Mouse (Mus musculus): ENCODE data around the gene Lbx2. TPM values are rescaled to one million over a fixed set of nuclear protein-coding genes. Genes with fewer than 3 reads are reported as not detected.

The Lbx2 gene
- polyA plus RNA-seq, 1 experiment from 2014 or later: 0.28 TPM

DNA sequence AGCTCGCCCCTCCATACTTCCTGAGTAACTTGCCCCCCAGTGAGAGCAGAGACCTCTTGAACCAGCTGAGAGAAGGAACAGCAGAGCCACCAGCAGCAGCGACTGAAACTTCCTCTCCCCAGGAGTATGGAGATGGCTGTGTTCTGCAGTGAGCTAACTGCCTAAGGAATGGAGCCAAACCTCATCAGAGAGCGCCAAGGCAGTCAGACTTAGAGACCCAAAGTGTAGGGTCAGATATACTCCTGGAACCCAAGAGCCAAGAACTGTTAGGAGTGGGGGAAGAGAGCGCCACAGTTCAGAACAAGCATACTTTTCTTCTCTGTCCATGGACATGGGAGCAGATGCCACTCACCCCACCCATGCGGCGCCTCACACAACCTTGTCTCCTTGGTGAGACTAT is 19.7 kb upstream of the Lbx2 start:
- Histone ChIP-seq H3K9me3 (ENCODE audit: control insufficient read depth, low read length) (no peaks in the 10 kb centered on the region), H3K4me1 (ENCODE audit: control insufficient read depth in 2 of 2, insufficient read depth in 2 of 2, low read length in 2 of 2) (peaks cover 0 to 16% of the 10 kb centered on the region in 2 experiments; a peak in 3 of 4 replicates), H3K4me3 (ENCODE audit: control insufficient read depth in 1 of 2, insufficient read depth in 1 of 2, low read depth in 1 of 2, low read length in 2 of 2) (no peak overlapping the region), H3K9ac (ENCODE audit: low read length) (no peak overlapping the region), H3K27me3 (ENCODE audit: control insufficient read depth, insufficient read depth, low read length) (peaks cover 100% of the 10 kb centered on the region), H3K27ac (replicated peaks in 1 of 2; ENCODE audit: control insufficient read depth in 1 of 2, insufficient read depth in 1 of 2, low read depth in 2 of 2, low read length in 2 of 2) (no peak overlapping the region), H3K36me3 (ENCODE audit: control insufficient read depth, insufficient read depth, low read length) (no peaks in the 10 kb centered on the region), H3K4me2 (ENCODE audit: low read length) (no peak overlapping the region)
- WGBS: 27% methylated on average over 6 of the region's 6 CpGs
- ATAC-seq (ENCODE audit: insufficient number of reproducible peaks, insufficient read depth, low FRiP score, low read depth): no peak

DNA sequence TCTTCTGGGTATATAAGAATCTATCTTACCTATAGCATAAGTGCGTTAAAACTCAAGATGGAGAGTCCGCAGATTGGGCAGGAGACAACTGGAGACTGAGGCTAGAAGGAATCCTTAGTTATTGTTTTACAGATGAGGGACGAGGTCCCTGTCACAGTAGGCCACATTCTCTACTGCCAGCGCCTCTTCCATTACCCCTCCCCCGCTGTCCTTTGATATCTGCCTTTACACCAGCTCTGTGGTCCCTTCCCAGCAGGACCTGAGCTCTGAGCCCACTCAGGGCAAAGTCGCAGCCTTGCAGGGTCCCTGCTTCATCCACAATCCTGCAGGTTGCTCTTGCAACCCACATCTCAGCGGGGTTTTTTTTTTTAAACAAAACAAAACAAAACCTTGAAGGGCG is 17.9 kb upstream of the Lbx2 start:
- no peak overlapping the region for H3K27ac ChIP-seq (replicated peaks in 1 of 2; ENCODE audit: control insufficient read depth in 1 of 2, insufficient read depth in 1 of 2, low read depth in 2 of 2, low read length in 2 of 2)
- H3K9me3 ChIP-seq (ENCODE audit: control insufficient read depth, low read length): no peaks in the 10 kb centered on the region
- H3K36me3 ChIP-seq (ENCODE audit: control insufficient read depth, insufficient read depth, low read length): no peaks in the 10 kb centered on the region
- 5% methylated on average over 8 of the region's 8 CpGs for WGBS
- H3K4me1 ChIP-seq (ENCODE audit: control insufficient read depth in 2 of 2, insufficient read depth in 2 of 2, low read length in 2 of 2): peaks cover 0 to 16% of the 10 kb centered on the region in 2 experiments; a peak in 3 of 4 replicates
- H3K27me3 ChIP-seq (ENCODE audit: control insufficient read depth, insufficient read depth, low read length): peaks cover 99% of the 10 kb centered on the region
- peak overlapping the region in 1 of 2 experiments; percentile 25; a peak in 1 of 4 replicates for H3K4me3 ChIP-seq (ENCODE audit: control insufficient read depth in 1 of 2, insufficient read depth in 1 of 2, low read depth in 1 of 2, low read length in 2 of 2)
- H3K9ac ChIP-seq (ENCODE audit: low read length): no peak overlapping the region
- no peak for ATAC-seq (ENCODE audit: insufficient number of reproducible peaks, insufficient read depth, low FRiP score, low read depth)
- H3K4me2 ChIP-seq (ENCODE audit: low read length): peak overlapping the region; percentile 55

DNA sequence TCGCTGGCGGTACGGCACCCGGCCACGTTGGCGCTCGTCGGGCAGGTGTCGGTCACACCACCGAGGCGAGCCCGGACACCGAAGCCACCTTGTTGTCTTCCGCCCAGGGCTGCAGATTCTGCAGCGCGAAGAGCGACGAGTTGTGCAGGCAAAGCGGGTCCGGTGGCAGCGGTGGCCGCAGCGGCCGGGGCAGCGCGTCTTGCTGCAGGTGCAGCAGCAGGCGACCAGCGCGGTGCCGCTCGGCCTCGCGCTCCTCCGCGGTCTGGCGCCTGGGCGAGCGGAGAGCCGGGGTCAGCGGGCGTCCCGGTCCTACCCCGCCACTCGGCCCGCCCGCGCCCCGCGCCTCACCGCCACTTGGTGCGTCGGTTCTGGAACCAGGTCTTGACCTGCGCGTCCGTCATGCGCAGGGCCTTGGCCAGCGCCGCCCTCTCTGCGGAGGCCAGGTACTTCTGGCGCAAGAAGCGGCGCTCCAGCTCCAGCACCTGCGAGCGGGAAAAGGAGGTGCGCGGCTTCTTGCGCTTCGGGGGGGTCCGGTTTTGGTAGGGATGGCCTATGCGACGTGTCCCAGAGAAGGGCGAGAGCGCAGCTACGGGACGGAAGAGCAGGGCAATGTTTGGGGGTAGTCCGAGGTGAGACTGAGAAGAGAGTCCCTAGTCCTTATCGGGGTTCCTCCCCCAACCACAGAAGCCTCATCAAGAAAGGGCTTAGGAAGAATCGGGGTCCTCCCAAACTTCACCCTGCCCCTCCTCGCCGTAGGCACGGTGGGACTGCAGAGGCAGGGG is 17.3 kb upstream of the Lbx2 start:
- H3K4me1 ChIP-seq (ENCODE audit: control insufficient read depth in 2 of 2, insufficient read depth in 2 of 2, low read length in 2 of 2): peaks cover 0 to 16% of the 10 kb centered on the region in 2 experiments; a peak in 3 of 4 replicates
- WGBS: under 1% methylated on average over 79 of the region's 81 CpGs
- no peaks in the 10 kb centered on the region for H3K36me3 ChIP-seq (ENCODE audit: control insufficient read depth, insufficient read depth, low read length)
- no peak overlapping the region for H3K27ac ChIP-seq (replicated peaks in 1 of 2; ENCODE audit: control insufficient read depth in 1 of 2, insufficient read depth in 1 of 2, low read depth in 2 of 2, low read length in 2 of 2)
- H3K9ac ChIP-seq (ENCODE audit: low read length): 0 out of 2 replicates have a peak overlapping the region, but pooled peaks have one; percentile 3
- no peaks in the 10 kb centered on the region for H3K9me3 ChIP-seq (ENCODE audit: control insufficient read depth, low read length)
- H3K4me3 ChIP-seq (ENCODE audit: control insufficient read depth in 1 of 2, insufficient read depth in 1 of 2, low read depth in 1 of 2, low read length in 2 of 2): peak overlapping the region; percentile 19 to 25
- peaks cover 98% of the 10 kb centered on the region for H3K27me3 ChIP-seq (ENCODE audit: control insufficient read depth, insufficient read depth, low read length)
- ATAC-seq (ENCODE audit: insufficient number of reproducible peaks, insufficient read depth, low FRiP score, low read depth): no peak
- peak overlapping the region; percentile 55 for H3K4me2 ChIP-seq (ENCODE audit: low read length)

DNA sequence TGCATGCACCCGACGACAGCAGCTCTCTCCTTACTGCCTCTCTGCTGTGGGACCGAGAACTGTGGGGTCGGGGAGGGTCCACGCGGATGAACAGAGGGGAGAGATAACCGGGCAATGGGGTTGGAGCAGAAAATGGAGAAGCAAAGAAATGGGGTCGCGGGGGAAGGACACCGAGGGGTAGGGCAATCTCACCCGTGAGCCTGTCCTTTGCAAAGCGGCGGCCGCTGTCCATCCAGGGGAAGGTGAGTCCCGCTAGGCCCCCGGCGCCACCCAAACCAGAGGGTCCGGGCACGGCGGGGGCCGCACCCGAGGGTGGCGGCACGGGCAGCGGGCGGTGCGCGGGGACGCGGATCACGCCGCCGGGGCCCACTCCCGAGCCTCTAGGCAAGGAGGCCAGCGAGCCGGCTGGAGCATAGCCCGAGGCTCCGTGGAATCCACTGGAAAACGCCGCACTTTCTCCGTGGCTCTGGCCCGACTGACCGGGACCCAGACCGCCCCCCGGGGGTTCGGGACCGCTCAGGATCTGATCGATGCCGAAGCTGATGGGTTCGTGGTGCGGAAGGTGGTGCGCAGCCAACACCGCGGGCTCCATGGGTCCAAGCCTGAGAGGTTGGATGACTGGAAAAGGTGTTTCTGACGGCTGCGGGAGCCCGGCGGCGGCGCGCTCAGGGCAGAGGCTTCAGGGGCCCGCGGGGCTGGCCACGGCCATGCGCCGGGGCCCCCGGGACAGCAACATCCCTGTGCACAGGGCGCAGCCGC is 16.5 kb upstream of the Lbx2 start:
- Histone ChIP-seq H3K9ac (ENCODE audit: low read length) (no peak overlapping the region), H3K27ac (replicated peaks in 1 of 2; ENCODE audit: control insufficient read depth in 1 of 2, insufficient read depth in 1 of 2, low read depth in 2 of 2, low read length in 2 of 2) (no peak overlapping the region), H3K36me3 (ENCODE audit: control insufficient read depth, insufficient read depth, low read length) (no peaks in the 10 kb centered on the region), H3K27me3 (ENCODE audit: control insufficient read depth, insufficient read depth, low read length) (peaks cover 98% of the 10 kb centered on the region), H3K4me1 (ENCODE audit: control insufficient read depth in 2 of 2, insufficient read depth in 2 of 2, low read length in 2 of 2) (peaks cover 0 to 16% of the 10 kb centered on the region in 2 experiments; a peak in 3 of 4 replicates), H3K4me2 (ENCODE audit: low read length) (peak overlapping the region; percentile 40), H3K4me3 (ENCODE audit: control insufficient read depth in 1 of 2, insufficient read depth in 1 of 2, low read depth in 1 of 2, low read length in 2 of 2) (peak overlapping the region in 1 of 2 experiments; percentile 25; a peak in 2 of 4 replicates), H3K9me3 (ENCODE audit: control insufficient read depth, low read length) (no peaks in the 10 kb centered on the region)
- no peak for ATAC-seq (ENCODE audit: insufficient number of reproducible peaks, insufficient read depth, low FRiP score, low read depth)
- WGBS: under 1% methylated on average over 65 of the region's 69 CpGs

DNA sequence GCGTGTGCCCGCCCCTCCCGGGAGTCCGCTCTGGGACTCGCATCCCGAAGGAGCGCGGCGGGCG is 16.1 kb upstream of the Lbx2 start, which contains the start of gene Tlx2:
Gene Tlx2 (minus strand): TSS at position 47 of the 64 bp plus-strand sequence.
- WGBS: 0% methylated on average over 10 of the region's 10 CpGs
- no peak for ATAC-seq (ENCODE audit: insufficient number of reproducible peaks, insufficient read depth, low FRiP score, low read depth)
- H3K4me3 ChIP-seq (ENCODE audit: control insufficient read depth in 1 of 2, insufficient read depth in 1 of 2, low read depth in 1 of 2, low read length in 2 of 2): peak within 1 kb of the TSS in 1 of 2 experiments; percentile 25; a peak in 2 of 4 replicates

DNA sequence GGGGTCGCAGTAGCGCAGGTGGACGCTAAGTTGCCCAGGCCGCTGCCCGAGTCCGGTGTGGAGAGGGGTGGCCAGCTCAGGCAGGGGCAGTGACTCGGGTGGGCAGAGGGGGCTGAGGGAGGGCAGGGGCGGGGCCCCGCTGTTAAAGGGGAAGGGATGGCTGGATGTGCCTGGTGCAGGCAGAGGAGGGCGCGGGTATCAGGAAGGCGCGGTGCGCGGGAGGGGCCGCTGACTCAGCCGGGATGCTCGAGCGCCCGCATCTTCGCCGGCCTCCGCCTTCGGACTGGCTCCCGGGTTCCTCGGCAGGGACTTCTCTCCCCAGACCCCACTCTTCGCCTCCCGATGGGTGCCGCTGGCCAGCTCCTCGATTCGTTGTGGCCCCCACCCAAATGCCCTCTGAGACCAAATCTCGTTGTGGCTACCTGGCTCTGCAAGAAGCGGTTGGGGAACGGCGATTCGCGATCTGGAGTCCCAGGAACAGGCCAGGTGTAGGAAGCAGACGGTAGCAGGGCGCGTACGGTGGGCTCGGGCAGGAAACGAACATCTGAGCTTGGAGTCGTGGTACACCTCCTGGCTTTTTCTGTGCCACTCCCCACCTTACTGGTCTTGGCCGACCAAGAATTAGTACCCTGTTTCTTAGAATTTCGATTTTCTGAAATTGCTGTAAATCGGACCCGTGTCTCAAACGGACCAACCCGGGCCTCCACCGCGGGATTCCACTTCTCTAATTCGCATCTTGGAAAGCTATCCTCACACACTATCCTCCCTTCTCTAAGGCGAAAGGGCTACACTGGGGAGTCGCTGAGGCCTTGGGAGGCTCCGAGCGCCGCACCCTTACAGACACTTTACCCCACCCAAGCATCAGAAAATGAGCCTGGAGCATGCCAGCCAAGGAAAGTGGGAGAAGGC is 15.6 kb upstream of the Lbx2 start:
- Histone ChIP-seq H3K9me3 (ENCODE audit: control insufficient read depth, low read length) (no peaks in the 10 kb centered on the region), H3K4me3 (ENCODE audit: control insufficient read depth in 1 of 2, insufficient read depth in 1 of 2, low read depth in 1 of 2, low read length in 2 of 2) (peak overlapping the region in 1 of 2 experiments; percentile 25; a peak in 2 of 4 replicates), H3K36me3 (ENCODE audit: control insufficient read depth, insufficient read depth, low read length) (no peaks in the 10 kb centered on the region), H3K4me2 (ENCODE audit: low read length) (peak overlapping the region; percentile 40), H3K4me1 (ENCODE audit: control insufficient read depth in 2 of 2, insufficient read depth in 2 of 2, low read length in 2 of 2) (peaks cover 0 to 16% of the 10 kb centered on the region in 2 experiments; a peak in 3 of 4 replicates), H3K9ac (ENCODE audit: low read length) (no peak overlapping the region), H3K27me3 (ENCODE audit: control insufficient read depth, insufficient read depth, low read length) (peaks cover 98% of the 10 kb centered on the region), H3K27ac (replicated peaks in 1 of 2; ENCODE audit: control insufficient read depth in 1 of 2, insufficient read depth in 1 of 2, low read depth in 2 of 2, low read length in 2 of 2) (no peak overlapping the region)
- under 1% methylated on average over 56 of the region's 58 CpGs for WGBS
- ATAC-seq (ENCODE audit: insufficient number of reproducible peaks, insufficient read depth, low FRiP score, low read depth): no peak

More for the DNA sequence above, 16.1 kb upstream of the Lbx2 start, which contains the start of gene Tlx2:
- peaks cover 0 to 16% of the 10 kb centered on the region in 2 experiments; a peak in 3 of 4 replicates for H3K4me1 ChIP-seq (ENCODE audit: control insufficient read depth in 2 of 2, insufficient read depth in 2 of 2, low read length in 2 of 2)
- peak within 1 kb of the TSS; percentile 55 for H3K4me2 ChIP-seq (ENCODE audit: low read length)
- no peaks in the 10 kb centered on the region for H3K9me3 ChIP-seq (ENCODE audit: control insufficient read depth, low read length)
- H3K27ac ChIP-seq (replicated peaks in 1 of 2; ENCODE audit: control insufficient read depth in 1 of 2, insufficient read depth in 1 of 2, low read depth in 2 of 2, low read length in 2 of 2): no peak within 1 kb of the TSS
- no peak within 1 kb of the TSS for H3K9ac ChIP-seq (ENCODE audit: low read length)
- peaks cover 98% of the 10 kb centered on the region for H3K27me3 ChIP-seq (ENCODE audit: control insufficient read depth, insufficient read depth, low read length)
- no peaks in the 10 kb centered on the region for H3K36me3 ChIP-seq (ENCODE audit: control insufficient read depth, insufficient read depth, low read length)

DNA sequence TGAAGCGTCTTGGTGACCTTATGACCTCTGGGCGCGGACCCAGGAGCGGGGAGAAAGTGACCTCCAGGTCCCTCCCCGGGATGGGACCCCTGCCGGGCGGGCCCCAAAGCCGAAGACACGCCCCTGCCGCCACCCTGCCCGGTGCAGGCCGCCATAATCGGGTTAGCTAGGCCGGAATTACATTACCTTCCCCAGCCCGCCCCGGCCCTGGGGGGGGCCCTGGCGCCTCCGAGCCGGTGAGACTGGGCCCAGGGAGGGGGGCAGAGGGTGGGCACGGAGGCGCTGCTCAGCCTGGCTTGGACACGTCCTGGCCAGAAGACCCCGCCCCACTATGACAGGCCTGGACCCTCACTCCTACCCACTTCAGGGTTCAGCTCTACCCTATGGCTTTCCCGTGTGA is 14.9 kb upstream of the Lbx2 start:
- no peak overlapping the region for H3K9ac ChIP-seq (ENCODE audit: low read length)
- peaks cover 98% of the 10 kb centered on the region for H3K27me3 ChIP-seq (ENCODE audit: control insufficient read depth, insufficient read depth, low read length)
- WGBS: 1% methylated on average over 20 of the region's 24 CpGs
- H3K4me2 ChIP-seq (ENCODE audit: low read length): no peak overlapping the region
- no peaks in the 10 kb centered on the region for H3K36me3 ChIP-seq (ENCODE audit: control insufficient read depth, insufficient read depth, low read length)
- H3K4me3 ChIP-seq (ENCODE audit: control insufficient read depth in 1 of 2, insufficient read depth in 1 of 2, low read depth in 1 of 2, low read length in 2 of 2): peak overlapping the region in 1 of 2 experiments; percentile 11; a peak in 1 of 4 replicates
- no peak overlapping the region for H3K27ac ChIP-seq (replicated peaks in 1 of 2; ENCODE audit: control insufficient read depth in 1 of 2, insufficient read depth in 1 of 2, low read depth in 2 of 2, low read length in 2 of 2)
- H3K9me3 ChIP-seq (ENCODE audit: control insufficient read depth, low read length): no peaks in the 10 kb centered on the region
- ATAC-seq (ENCODE audit: insufficient number of reproducible peaks, insufficient read depth, low FRiP score, low read depth): 0 out of 2 replicates have a peak, but pooled peaks have one; percentile 37
- H3K4me1 ChIP-seq (ENCODE audit: control insufficient read depth in 2 of 2, insufficient read depth in 2 of 2, low read length in 2 of 2): peaks cover 0 to 16% of the 10 kb centered on the region in 2 experiments; a peak in 3 of 4 replicates

Measured in heart, embryonic 14.5 days (tissue).